Mouse (Mus musculus) embryo, embryonic 10.5 days (tissue): ENCODE measurements around the gene Alox15.

Experiments used
- DNase-seq: peaks from one replicate; pipeline ENCODE4 v3.0.0-alpha.2; 2015; ENCODE audit warnings: low spot score

Gene Alox15

DNA sequence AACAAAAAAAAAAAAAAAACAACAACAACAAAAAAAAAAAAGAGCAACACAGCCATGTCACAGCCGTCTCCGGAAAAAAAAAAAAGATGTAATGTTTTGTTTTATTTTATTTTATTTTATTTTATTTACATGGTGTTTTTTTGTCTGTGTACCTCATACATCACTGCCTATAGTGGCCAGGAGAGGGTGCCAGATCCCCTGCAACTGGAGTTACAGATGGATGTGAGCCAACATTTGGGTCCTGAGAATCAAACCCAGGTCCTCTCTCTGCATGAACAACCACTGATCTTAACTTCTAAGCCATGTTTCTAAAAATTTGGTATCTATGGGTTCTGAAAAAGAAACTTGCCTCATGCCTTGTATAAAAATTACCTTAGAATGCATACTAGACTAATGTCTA is 43.5 kb downstream of the Alox15 start:
- no peak for DNase-seq

DNA sequence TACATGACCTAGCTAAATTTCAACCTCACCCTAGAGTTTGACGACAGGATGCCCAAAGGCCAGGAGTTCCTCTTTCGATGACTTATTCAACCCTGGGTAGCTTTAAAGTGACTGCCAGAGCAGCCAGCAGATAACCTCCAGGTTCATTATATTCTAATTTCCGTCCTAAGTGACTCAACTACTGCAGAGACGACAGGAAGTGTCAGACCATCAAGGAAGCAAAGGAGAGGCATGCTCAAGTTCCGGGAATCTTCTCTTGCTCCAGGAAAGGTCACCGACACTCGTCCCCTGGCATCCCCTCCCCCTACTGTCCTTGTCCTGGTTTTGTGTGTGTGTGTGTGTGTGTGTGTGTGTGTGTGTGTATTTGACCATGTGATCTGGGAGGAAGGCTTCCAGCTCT is 45.7 kb downstream of the Alox15 start:
- no peak for DNase-seq

DNA sequence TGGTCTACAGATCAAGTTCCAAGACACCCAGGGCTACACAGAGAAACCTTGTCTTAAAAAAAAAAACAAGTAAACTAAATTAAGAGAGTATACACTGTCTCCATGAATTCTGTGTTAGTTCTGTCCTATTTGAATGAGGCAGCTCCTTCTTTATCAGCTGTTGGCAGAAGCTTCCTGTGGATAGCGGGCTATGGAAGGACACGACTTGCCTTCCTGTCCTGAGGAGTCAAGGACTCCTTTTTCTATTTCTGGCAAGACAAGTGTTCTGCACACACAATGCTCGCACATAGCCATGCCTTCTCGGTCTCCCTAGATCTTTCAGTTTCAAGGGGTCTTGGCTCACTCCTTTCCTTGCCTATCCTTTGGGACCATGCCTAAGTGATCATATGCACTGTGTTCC is 49.5 kb downstream of the Alox15 start:
- DNase-seq: no peak

DNA sequence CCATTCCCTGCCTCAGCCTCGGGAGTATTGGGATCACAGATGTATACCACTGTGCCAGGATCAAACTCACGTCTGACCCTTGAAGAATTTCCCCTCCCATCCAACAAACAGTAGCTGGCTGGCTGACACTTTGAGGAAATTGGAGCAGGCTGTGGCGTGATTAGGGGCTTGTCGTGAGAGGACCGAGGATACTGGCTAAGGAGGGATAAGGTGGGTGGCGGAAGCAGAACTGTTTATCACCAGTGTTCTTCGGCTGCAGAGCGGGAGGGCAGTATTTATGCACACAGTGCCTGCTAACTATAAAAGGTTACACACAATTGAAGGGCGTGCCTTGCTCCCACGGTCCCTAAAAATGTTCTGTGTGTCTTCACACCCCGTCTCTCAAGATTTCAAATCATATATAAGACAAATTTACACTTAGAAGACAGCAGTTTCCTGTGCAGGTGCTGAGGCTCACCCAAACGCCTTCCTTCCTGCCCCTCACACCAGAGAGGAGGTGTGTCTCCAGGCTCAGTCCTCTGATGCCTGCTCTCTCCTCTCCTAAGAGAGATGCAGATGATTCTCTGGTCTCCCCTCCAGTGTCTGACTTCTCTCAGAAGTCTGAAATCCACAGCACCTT is 53.9 kb downstream of the Alox15 start:
- no peak for DNase-seq

DNA sequence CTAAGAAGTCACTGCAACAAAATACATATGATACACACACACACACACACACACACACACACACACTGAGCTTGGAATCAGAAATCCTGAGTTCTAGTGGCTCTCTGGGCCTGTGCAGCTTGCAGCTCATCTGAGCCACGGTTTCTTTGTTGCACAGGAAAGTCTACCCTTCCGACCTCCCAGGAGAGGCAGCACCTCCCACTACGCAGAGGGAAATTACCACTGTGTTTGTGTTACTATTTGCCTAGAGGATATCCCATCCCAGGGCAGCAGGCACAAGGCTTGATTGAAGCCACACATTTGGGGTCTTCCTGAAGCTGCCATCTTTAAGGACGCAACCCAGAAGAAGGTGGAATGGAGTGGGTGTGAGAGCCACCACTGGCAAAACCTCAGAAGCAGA is 54.4 kb downstream of the Alox15 start:
- no peak for DNase-seq
